In the genomic region with DNA sequence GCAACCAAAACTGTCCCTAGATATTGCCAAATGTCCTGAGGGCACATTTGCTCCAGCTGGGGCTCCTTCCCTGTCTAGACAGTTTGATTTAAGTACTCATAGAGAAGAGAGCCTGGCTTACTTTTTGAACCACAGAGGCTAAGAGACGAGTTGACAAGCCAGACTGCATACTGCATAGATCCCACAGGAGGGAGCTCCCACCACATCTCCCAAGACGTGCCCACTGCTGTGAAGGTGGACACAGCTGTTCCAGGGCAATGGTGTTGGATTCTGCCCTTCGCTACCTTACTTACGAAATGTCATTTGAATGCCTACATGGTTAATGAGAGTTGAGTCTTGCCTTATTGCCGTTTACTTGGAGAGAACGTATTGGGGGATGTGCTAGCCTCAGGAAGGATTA, we compare ENCODE assay signal across 12 mouse cellular contexts. TPM values are rescaled to one million over a fixed set of nuclear protein-coding genes. Genes with fewer than 3 reads are reported as not detected.
A peak's percentile ranks its signal among the peaks of the same experiment; 100 is the strongest.
DNase-seq lines count a peak whose midpoint lies in the region; ATAC-seq and TF ChIP-seq lines count a peak whose summit lies in the region.
"Had no signal": no experiment of that assay in that cellular context is flagged by ENCODE, and none has a peak within 500 bp of the region (broad histone marks: within the 10 kb centered on the region; RNA-seq: fewer than 3 reads in every experiment).

No protein-coding gene starts in this region.

- 0 out of 2 replicates have a peak, but pooled peaks have one; percentile 47 for ATAC-seq in common myeloid progenitor, adult 5-6 weeks (replicated peaks; ENCODE audit: low read depth, poor library complexity, severe bottlenecking)
- ATAC-seq in liver, embryonic 13.5 days (ENCODE audit: low read depth) = peak; percentile 42; the same call in 1 of the 2 replicates
- ATAC-seq in neural tube, embryonic 15.5 days (ENCODE audit: low FRiP score) = no peak

- no peaks in the 10 kb centered on the region for H3K27me3 ChIP-seq in ES-Bruce4 (ENCODE audit: control insufficient read depth, insufficient read depth, low read length, poor library complexity, severe bottlenecking)
- H3K27me3 ChIP-seq in liver, embryonic 13.5 days = no peaks in the 10 kb centered on the region
- no peaks in the 10 kb centered on the region for H3K27me3 ChIP-seq in neural tube, embryonic 15.5 days (replicated peaks)
- H3K27me3 ChIP-seq: embryonic facial prominence, embryonic 13.5 days; limb, embryonic 12.5 days; neural tube, embryonic 13.5 days had no signal

- peak; percentile 69 for TF ChIP-seq CTCF in ES-Bruce4 (IDR thresholded peaks at IDR 0.05; ENCODE audit: low read depth, low read length)

- H3K4me1 ChIP-seq in ES-Bruce4 (ENCODE audit: control insufficient read depth, insufficient read depth, low read length) = no peaks in the 10 kb centered on the region
- H3K4me1 ChIP-seq in liver, embryonic 13.5 days (replicated peaks) = peaks cover 42% of the 10 kb centered on the region
- H3K4me1 ChIP-seq in neural tube, embryonic 15.5 days = peaks cover 5% of the 10 kb centered on the region; the same call in 1 of the 2 replicates
- H3K4me1 ChIP-seq: embryonic facial prominence, embryonic 13.5 days; limb, embryonic 12.5 days had no signal

- peak overlapping the region; percentile 29; the same call in 1 of the 2 replicates for H3K4me2 ChIP-seq in liver, embryonic 13.5 days
- H3K4me2 ChIP-seq in neural tube, embryonic 15.5 days = no peak overlapping the region
- H3K4me2 ChIP-seq: embryonic facial prominence, embryonic 13.5 days; limb, embryonic 12.5 days; neural tube, embryonic 13.5 days had no signal

- H3K9ac ChIP-seq in ES-Bruce4 (ENCODE audit: low read depth, poor library complexity, severe bottlenecking) = peak overlapping the region; percentile 82
- H3K9ac ChIP-seq in liver, embryonic 13.5 days = no peak overlapping the region
- H3K9ac ChIP-seq in neural tube, embryonic 15.5 days (replicated peaks) = no peak overlapping the region
- H3K9ac ChIP-seq: embryonic facial prominence, embryonic 13.5 days; limb, embryonic 12.5 days; neural tube, embryonic 13.5 days had no signal

- no peak for TF ChIP-seq EP300 in ES-Bruce4 (IDR thresholded peaks at IDR 0.05; ENCODE audit: insufficient read depth, low read depth, low read length)

- DNase-seq in kidney, postnatal 10 days = peak; percentile 30
- DNase-seq in kidney, postnatal 25 days = no peak
- DNase-seq in liver, embryonic 13.5 days = peak; percentile 32
- DNase-seq in adrenal gland, postnatal 10 days = no peak
- DNase-seq in adrenal gland, adult 8-10 months = no peak
- DNase-seq: heart, postnatal 4 days had no signal

- TF ChIP-seq POLR2A in ES-Bruce4 (IDR thresholded peaks at IDR 0.05; ENCODE audit: insufficient read depth, low read length) = no peak

- WGBS in liver, embryonic 13.5 days (ENCODE audit: insufficient replicate concordance) = 54% methylated on average over 6 of the region's 6 CpGs
- 49% methylated on average over 6 of the region's 6 CpGs for WGBS in neural tube, embryonic 15.5 days

- peak overlapping the region; percentile 64; the same call in 1 of the 2 replicates for H3K27ac ChIP-seq in ES-Bruce4 (ENCODE audit: insufficient read depth, low read length)
- H3K27ac ChIP-seq in liver, embryonic 13.5 days = peak overlapping the region; percentile 27; the same call in 1 of the 2 replicates
- H3K27ac ChIP-seq in neural tube, embryonic 15.5 days (replicated peaks) = no peak overlapping the region
- H3K27ac ChIP-seq: embryonic facial prominence, embryonic 13.5 days; limb, embryonic 12.5 days; neural tube, embryonic 13.5 days had no signal

- H3K4me3 ChIP-seq in ES-Bruce4 (ENCODE audit: low read depth, low read length) = peak overlapping the region; percentile 68
- no peak overlapping the region for H3K4me3 ChIP-seq in liver, embryonic 13.5 days (replicated peaks)
- H3K4me3 ChIP-seq in neural tube, embryonic 15.5 days (replicated peaks) = no peak overlapping the region
- H3K4me3 ChIP-seq: embryonic facial prominence, embryonic 13.5 days; limb, embryonic 12.5 days; neural tube, embryonic 13.5 days had no signal

- no peaks in the 10 kb centered on the region for H3K9me3 ChIP-seq in ES-Bruce4 (replicated peaks; ENCODE audit: control insufficient read depth, insufficient read depth, low read length, poor library complexity, severe bottlenecking)
- no peaks in the 10 kb centered on the region for H3K9me3 ChIP-seq in liver, embryonic 13.5 days (replicated peaks)
- H3K9me3 ChIP-seq in neural tube, embryonic 15.5 days (replicated peaks) = no peaks in the 10 kb centered on the region
- H3K9me3 ChIP-seq: embryonic facial prominence, embryonic 13.5 days; limb, embryonic 12.5 days; neural tube, embryonic 13.5 days had no signal

- H3K36me3 ChIP-seq in ES-Bruce4 (ENCODE audit: control insufficient read depth, insufficient read depth, low read length, poor library complexity, severe bottlenecking) = no peaks in the 10 kb centered on the region
- no peaks in the 10 kb centered on the region for H3K36me3 ChIP-seq in liver, embryonic 13.5 days
- no peaks in the 10 kb centered on the region for H3K36me3 ChIP-seq in neural tube, embryonic 15.5 days
- H3K36me3 ChIP-seq: embryonic facial prominence, embryonic 13.5 days; limb, embryonic 12.5 days; neural tube, embryonic 13.5 days had no signal

RNA-seq across cellular contexts. Expression of gene Hsph1, which starts 6.2 kb away (rescaled TPM):
- 154 and 163 TPM in 2 replicates for polyA plus RNA-seq in ES-Bruce4 (2011; ENCODE audit: insufficient read depth, insufficient read length, low read depth, missing spikeins)
- 72.0 and 88.1 TPM in 2 replicates for total RNA-seq in common myeloid progenitor, adult 5-6 weeks (2017)
- 45.2 and 60.6 TPM in 2 replicates for polyA plus RNA-seq in liver, embryonic 13.5 days (2015; fragmentation: Nextera tagmentation; extraction: Ambion mirVana)
- 10 to 100 TPM; 30.1 to 35.3 TPM for total RNA-seq in adrenal gland, postnatal 10 days (2021)
- 100 to 1,000 TPM in 3 of 4 experiments, 10 to 100 TPM in 1; 95.3 to 315 (median 114) TPM for total RNA-seq in adrenal gland, adult 8-10 months (2022)
- 94.9 and 96.7 TPM in 2 replicates for polyA plus RNA-seq in neural tube, embryonic 15.5 days (2015; fragmentation: Nextera tagmentation; extraction: Ambion mirVana)

RNA-seq across cellular contexts. Expression of gene B3glct, which starts 35.7 kb away (rescaled TPM):
- polyA plus RNA-seq in ES-Bruce4 (2011; ENCODE audit: insufficient read depth, insufficient read length, low read depth, missing spikeins) = 14.2 and 18.5 TPM in 2 replicates
- 7.7 and 13.2 TPM in 2 replicates for total RNA-seq in common myeloid progenitor, adult 5-6 weeks (2017)
- 4.5 and 5.8 TPM in 2 replicates for polyA plus RNA-seq in liver, embryonic 13.5 days (2015; fragmentation: Nextera tagmentation; extraction: Ambion mirVana)
- 10 to 100 TPM; 16.6 to 18.1 TPM for total RNA-seq in adrenal gland, postnatal 10 days (2021)
- 10 to 100 TPM; 27.9 to 40.0 (median 34.9) TPM for total RNA-seq in adrenal gland, adult 8-10 months (2022)
- 13.9 and 14.6 TPM in 2 replicates for polyA plus RNA-seq in neural tube, embryonic 15.5 days (2015; fragmentation: Nextera tagmentation; extraction: Ambion mirVana)

Comparison
In these comparisons a context has a peak if more than half of its experiments do, and no peak if none do; other contexts are left out.
1. DNase-seq: peak in kidney, postnatal 10 days (single experiment) and liver, embryonic 13.5 days (single experiment); none in kidney, postnatal 25 days (0 of 2), adrenal gland, postnatal 10 days (single experiment) and adrenal gland, adult 8-10 months (single experiment).